Mouse (Mus musculus) fat pad, adult 2 months (tissue): ENCODE data around the gene Parp14.
"Not testable (repeated sequence)": the region's sequence is repeated elsewhere in the genome, so short reads cannot be mapped to it uniquely, and the experiment has no call there.

Experiments
- DNase-seq: peaks from one replicate; pipeline ENCODE4 v3.0.0-alpha.2; 2011; ENCODE audit warnings: low read depth, low spot score; ENCODE audit errors: extremely low read depth

Gene Parp14

GRCm38 (mm10) chr16:35871048-35871851, at the start of gene Parp14:
Gene Parp14, minus strand, starts transcription at chr16:35871544.
- DNase-seq: no peak

GRCm38 (mm10) chr16:35918721-35919543, 47.6 kb upstream of the Parp14 start:
- DNase-seq: no peak

- no peak for DNase-seq
Observed at GRCm38 (mm10) chr16:35914301-35914700, 43.0 kb upstream of the Parp14 start.

- no peak for DNase-seq
Observed at GRCm38 (mm10) chr16:35913526-35913925, 42.2 kb upstream of the Parp14 start.

GRCm38 (mm10) chr16:35911449-35911848, 40.1 kb upstream of the Parp14 start:
- DNase-seq: no peak

GRCm38 (mm10) chr16:35907432-35908201, 36.3 kb upstream of the Parp14 start:
- DNase-seq: no peak

GRCm38 (mm10) chr16:35906887-35907286, 35.5 kb upstream of the Parp14 start:
- no peak for DNase-seq

- DNase-seq: no peak
Observed at GRCm38 (mm10) chr16:35905819-35906485, 34.6 kb upstream of the Parp14 start.

- peak; percentile 18 for DNase-seq
Observed at GRCm38 (mm10) chr16:35905355-35905754, 34.0 kb upstream of the Parp14 start.

- DNase-seq: no peak
Observed at GRCm38 (mm10) chr16:35904121-35904736, 32.9 kb upstream of the Parp14 start.

- DNase-seq: no peak
Observed at GRCm38 (mm10) chr16:35903014-35903640, 31.8 kb upstream of the Parp14 start.

GRCm38 (mm10) chr16:35900541-35900940, 29.2 kb upstream of the Parp14 start:
- peak; percentile 87 for DNase-seq

- no peak for DNase-seq
Observed at GRCm38 (mm10) chr16:35894997-35895396, 23.7 kb upstream of the Parp14 start.

GRCm38 (mm10) chr16:35891603-35892002, 20.3 kb upstream of the Parp14 start:
- not testable (repeated sequence) for DNase-seq

GRCm38 (mm10) chr16:35890645-35891044, 19.3 kb upstream of the Parp14 start:
- no peak for DNase-seq

GRCm38 (mm10) chr16:35888910-35889309, 17.6 kb upstream of the Parp14 start:
- no peak for DNase-seq

- no peak for DNase-seq
Observed at GRCm38 (mm10) chr16:35888174-35888573, 16.8 kb upstream of the Parp14 start.

GRCm38 (mm10) chr16:35874416-35874815, 3.1 kb upstream of the Parp14 start:
- no peak for DNase-seq

GRCm38 (mm10) chr16:35872410-35873006, 1.2 kb upstream of the Parp14 start:
- DNase-seq: no peak
